21 mouse cellular contexts compared by ENCODE assay signal in the genomic region with DNA sequence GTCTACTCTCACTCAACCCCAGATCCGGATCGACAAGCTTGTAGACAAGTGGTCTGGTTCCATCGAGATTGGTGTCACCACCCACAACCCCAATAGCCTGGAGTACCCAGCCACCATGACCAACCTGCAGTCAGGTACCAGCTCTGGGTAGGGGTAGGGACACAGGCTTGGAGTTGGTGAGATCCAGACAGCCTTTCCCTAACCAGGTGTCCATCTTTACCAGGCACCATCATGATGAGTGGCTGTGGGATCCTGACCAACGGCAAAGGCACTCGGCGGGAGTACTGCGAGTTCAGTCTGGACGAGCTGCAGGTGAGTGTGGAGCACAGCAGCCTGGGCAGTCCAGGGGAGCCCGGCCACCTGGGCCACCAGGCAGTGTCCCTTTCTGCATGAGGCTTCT. TPM values are rescaled to one million over a fixed set of nuclear protein-coding genes. Genes with fewer than 3 reads are reported as not detected.
A peak's percentile ranks its signal among the peaks of the same experiment; 100 is the strongest.
DNase-seq lines count a peak whose midpoint lies in the region; ATAC-seq and TF ChIP-seq lines count a peak whose summit lies in the region.
"Had no signal": no experiment of that assay in that cellular context is flagged by ENCODE, and none has a peak within 500 bp of the region (broad histone marks: within the 10 kb centered on the region; RNA-seq: fewer than 3 reads in every experiment).

No protein-coding gene starts in this region.

- no peaks in the 10 kb centered on the region for H3K9me3 ChIP-seq in hindbrain, embryonic 10.5 days
- no peaks in the 10 kb centered on the region for H3K9me3 ChIP-seq in hindbrain, embryonic 11.5 days (ENCODE audit: control insufficient read depth, low read length)
- H3K9me3 ChIP-seq in liver, postnatal 0 days (ENCODE audit: low read length): no peaks in the 10 kb centered on the region
- H3K9me3 ChIP-seq in embryonic facial prominence, embryonic 10.5 days: no peaks in the 10 kb centered on the region
- H3K9me3 ChIP-seq: forebrain, embryonic 10.5 days; heart, embryonic 10.5 days; hindbrain, embryonic 12.5 days; hindbrain, embryonic 15.5 days had no signal

- H3K27me3 ChIP-seq in hindbrain, embryonic 10.5 days (ENCODE audit: insufficient read depth, poor library complexity, severe bottlenecking): no peaks in the 10 kb centered on the region
- no peaks in the 10 kb centered on the region for H3K27me3 ChIP-seq in hindbrain, embryonic 11.5 days (ENCODE audit: control insufficient read depth, insufficient read depth, low read length)
- 0 out of 2 replicates have a peak, but pooled peaks cover 5% of the 10 kb centered on the region for H3K27me3 ChIP-seq in liver, postnatal 0 days (ENCODE audit: insufficient read depth, low read length)
- no peaks in the 10 kb centered on the region for H3K27me3 ChIP-seq in embryonic facial prominence, embryonic 10.5 days (replicated peaks; ENCODE audit: low read depth, poor library complexity, severe bottlenecking)
- H3K27me3 ChIP-seq: hindbrain, embryonic 12.5 days; hindbrain, embryonic 15.5 days had no signal

- no peak for TF ChIP-seq EP300 in liver, postnatal 0 days (IDR thresholded peaks at IDR 0.05; ENCODE audit: low read depth)

- no peak for TF ChIP-seq CTCF in liver, postnatal 0 days (IDR thresholded peaks at IDR 0.05; ENCODE audit: low read depth)

- H3K4me2 ChIP-seq in hindbrain, embryonic 11.5 days (replicated peaks; ENCODE audit: low read depth, low read length): no peak overlapping the region
- no peak overlapping the region for H3K4me2 ChIP-seq in liver, postnatal 0 days (ENCODE audit: low read depth, low read length)
- H3K4me2 ChIP-seq: hindbrain, embryonic 15.5 days had no signal

- no peak for ATAC-seq in hindbrain, embryonic 11.5 days (ENCODE audit: low FRiP score)
- no peak for ATAC-seq in liver, postnatal 0 days
- ATAC-seq: activated CD4-positive, CD25-positive, alpha-beta regulatory T cell, adult 4 months; forebrain, embryonic 14.5 days had no signal

- peak overlapping the region; percentile 18; the same call in 1 of the 2 replicates for H3K4me3 ChIP-seq in hindbrain, embryonic 10.5 days
- no peak overlapping the region for H3K4me3 ChIP-seq in hindbrain, embryonic 11.5 days (ENCODE audit: low read depth, low read length)
- H3K4me3 ChIP-seq in liver, postnatal 0 days (ENCODE audit: low read depth, low read length): no peak overlapping the region
- peak overlapping the region; percentile 16; the same call in 1 of the 2 replicates for H3K4me3 ChIP-seq in embryonic facial prominence, embryonic 10.5 days
- H3K4me3 ChIP-seq: heart, adult 2 months; heart, embryonic 10.5 days; hindbrain, embryonic 12.5 days; hindbrain, embryonic 15.5 days had no signal

- H3K4me1 ChIP-seq in hindbrain, embryonic 10.5 days (replicated peaks): peaks cover 35% of the 10 kb centered on the region
- peaks cover 12% of the 10 kb centered on the region for H3K4me1 ChIP-seq in hindbrain, embryonic 11.5 days (replicated peaks; ENCODE audit: control insufficient read depth, insufficient read depth, low read length)
- H3K4me1 ChIP-seq in liver, postnatal 0 days (ENCODE audit: insufficient read depth): peaks cover 21% of the 10 kb centered on the region
- peaks cover 32% of the 10 kb centered on the region for H3K4me1 ChIP-seq in embryonic facial prominence, embryonic 10.5 days

- DNase-seq in cerebellum, adult 9-11 months: peak; percentile 27
- no peak for DNase-seq in cerebellum, postnatal 14 days
- no peak for DNase-seq in hindbrain, embryonic 10.5 days (ENCODE audit: low spot score)
- no peak for DNase-seq in hindbrain, embryonic 11.5 days (ENCODE audit: low spot score)
- peak; percentile 11 for DNase-seq in liver, postnatal 0 days
- DNase-seq in liver: no peak
- DNase-seq in embryonic facial prominence, embryonic 10.5 days (ENCODE audit: low spot score): no peak
- no peak for DNase-seq in heart, postnatal 14 days
- DNase-seq: adrenal gland, adult 8-10 months; adrenal gland, postnatal 25 days; cerebellum, adult 8-10 months; cerebellum, postnatal 25 days; gastrocnemius, postnatal 25 days; heart, postnatal 36 days had no signal

- H3K27ac ChIP-seq in hindbrain, embryonic 10.5 days: no peak overlapping the region
- no peak overlapping the region for H3K27ac ChIP-seq in hindbrain, embryonic 11.5 days (ENCODE audit: low read depth, low read length)
- H3K27ac ChIP-seq in liver, postnatal 0 days (ENCODE audit: low read depth): no peak overlapping the region
- no peak overlapping the region for H3K27ac ChIP-seq in embryonic facial prominence, embryonic 10.5 days (replicated peaks)
- H3K27ac ChIP-seq: forebrain, embryonic 10.5 days; heart, adult 2 months; heart, embryonic 10.5 days; hindbrain, embryonic 12.5 days; hindbrain, embryonic 15.5 days had no signal

- H3K9ac ChIP-seq in hindbrain, embryonic 11.5 days (ENCODE audit: low read depth, low read length): no peak overlapping the region
- no peak overlapping the region for H3K9ac ChIP-seq in liver, postnatal 0 days (replicated peaks)
- H3K9ac ChIP-seq: hindbrain, embryonic 12.5 days; hindbrain, embryonic 15.5 days had no signal

- peaks cover 65% of the 10 kb centered on the region for H3K36me3 ChIP-seq in hindbrain, embryonic 10.5 days
- peaks cover 24% of the 10 kb centered on the region for H3K36me3 ChIP-seq in hindbrain, embryonic 11.5 days (ENCODE audit: control insufficient read depth, insufficient read depth, low read length)
- peaks cover 50% of the 10 kb centered on the region for H3K36me3 ChIP-seq in liver, postnatal 0 days (replicated peaks; ENCODE audit: insufficient read depth, low read length)
- peaks cover 65% of the 10 kb centered on the region for H3K36me3 ChIP-seq in embryonic facial prominence, embryonic 10.5 days (replicated peaks)

- intact Hi-C loops in heart, postnatal 14 days (cut with DNase I): no loop called here

- 95% methylated on average over 9 of the region's 9 CpGs for WGBS in hindbrain, embryonic 10.5 days
- WGBS in hindbrain, embryonic 11.5 days: 91% methylated on average over 9 of the region's 9 CpGs
- WGBS in liver, postnatal 0 days (ENCODE audit: insufficient replicate concordance): 89% methylated on average over 9 of the region's 9 CpGs
- WGBS in embryonic facial prominence, embryonic 10.5 days: 96% methylated on average over 9 of the region's 9 CpGs

RNA-seq across cellular contexts. Expression of gene Neurl4, which starts 3.4 kb away (rescaled TPM):
- 12.5 and 13.4 TPM in 2 replicates for polyA plus RNA-seq in hindbrain, embryonic 10.5 days (2016; fragmentation: Nextera tagmentation; extraction: Ambion mirVana)
- 15.0 and 20.6 TPM in 2 replicates for polyA plus RNA-seq in hindbrain, embryonic 11.5 days (2014; fragmentation: Nextera tagmentation; extraction: Ambion mirVana)
- polyA plus RNA-seq in liver, postnatal 0 days (2015; fragmentation: Nextera tagmentation; extraction: Ambion mirVana): 1.0 and 1.4 TPM in 2 replicates
- polyA plus RNA-seq in embryonic facial prominence, embryonic 10.5 days (2016; fragmentation: Nextera tagmentation; extraction: Ambion mirVana): 10.9 and 11.1 TPM in 2 replicates
- total RNA-seq in heart, postnatal 14 days (2021): 10 to 100 TPM; 43.5 to 45.8 TPM

RNA-seq across cellular contexts. Expression of gene 2810408A11Rik, which starts 3.5 kb away (rescaled TPM):
- polyA plus RNA-seq in hindbrain, embryonic 10.5 days (2016; fragmentation: Nextera tagmentation; extraction: Ambion mirVana): 11.4 and 15.2 TPM in 2 replicates
- 14.5 and 14.7 TPM in 2 replicates for polyA plus RNA-seq in hindbrain, embryonic 11.5 days (2014; fragmentation: Nextera tagmentation; extraction: Ambion mirVana)
- 0.90 and 1.2 TPM in 2 replicates for polyA plus RNA-seq in liver, postnatal 0 days (2015; fragmentation: Nextera tagmentation; extraction: Ambion mirVana)
- polyA plus RNA-seq in embryonic facial prominence, embryonic 10.5 days (2016; fragmentation: Nextera tagmentation; extraction: Ambion mirVana): 14.7 and 14.8 TPM in 2 replicates
- total RNA-seq in heart, postnatal 14 days (2021): 1 to 10 TPM in 1 of 2 experiments, under 1 TPM in 1; 0.95 to 1.1 TPM
- total RNA-seq: gastrocnemius, postnatal 25 days had no signal

RNA-seq across cellular contexts. Expression of gene Acap1, which starts 9.0 kb away (rescaled TPM):
- polyA plus RNA-seq in hindbrain, embryonic 10.5 days (2016; fragmentation: Nextera tagmentation; extraction: Ambion mirVana): 1.2 and 1.4 TPM in 2 replicates
- polyA plus RNA-seq in hindbrain, embryonic 11.5 days (2014; fragmentation: Nextera tagmentation; extraction: Ambion mirVana): 0.45 and 1.4 TPM in 2 replicates
- polyA plus RNA-seq in liver, postnatal 0 days (2015; fragmentation: Nextera tagmentation; extraction: Ambion mirVana): 6.5 and 7.1 TPM in 2 replicates
- 1.3 and 1.5 TPM in 2 replicates for polyA plus RNA-seq in embryonic facial prominence, embryonic 10.5 days (2016; fragmentation: Nextera tagmentation; extraction: Ambion mirVana)
- 1 to 10 TPM; 2.3 to 6.8 TPM for total RNA-seq in heart, postnatal 14 days (2021)

RNA-seq across cellular contexts. Expression of gene Gps2, which starts 9.4 kb away (rescaled TPM):
- polyA plus RNA-seq in hindbrain, embryonic 10.5 days (2016; fragmentation: Nextera tagmentation; extraction: Ambion mirVana): 96.8 and 105 TPM in 2 replicates
- polyA plus RNA-seq in hindbrain, embryonic 11.5 days (2014; fragmentation: Nextera tagmentation; extraction: Ambion mirVana): 84.3 and 89.0 TPM in 2 replicates
- polyA plus RNA-seq in liver, postnatal 0 days (2015; fragmentation: Nextera tagmentation; extraction: Ambion mirVana): 46.1 and 48.9 TPM in 2 replicates
- 87.6 and 89.1 TPM in 2 replicates for polyA plus RNA-seq in embryonic facial prominence, embryonic 10.5 days (2016; fragmentation: Nextera tagmentation; extraction: Ambion mirVana)
- 10 to 100 TPM; 28.8 to 30.6 TPM for total RNA-seq in heart, postnatal 14 days (2021)

RNA-seq across cellular contexts. Expression of gene Eif5a, which starts 17.4 kb away (rescaled TPM):
- polyA plus RNA-seq in hindbrain, embryonic 10.5 days (2016; fragmentation: Nextera tagmentation; extraction: Ambion mirVana): 2,350 and 2,667 TPM in 2 replicates
- 1,842 and 1,860 TPM in 2 replicates for polyA plus RNA-seq in hindbrain, embryonic 11.5 days (2014; fragmentation: Nextera tagmentation; extraction: Ambion mirVana)
- polyA plus RNA-seq in liver, postnatal 0 days (2015; fragmentation: Nextera tagmentation; extraction: Ambion mirVana): 872 and 914 TPM in 2 replicates
- 2,818 and 3,035 TPM in 2 replicates for polyA plus RNA-seq in embryonic facial prominence, embryonic 10.5 days (2016; fragmentation: Nextera tagmentation; extraction: Ambion mirVana)
- total RNA-seq in heart, postnatal 14 days (2021): 100 to 1,000 TPM; 434 to 455 TPM

Comparison
In these comparisons a context has a peak if more than half of its experiments do, and no peak if none do; other contexts are left out.
1. DNase-seq: peak in cerebellum, adult 9-11 months (single experiment) and liver, postnatal 0 days (single experiment); none in cerebellum, postnatal 14 days (0 of 2), hindbrain, embryonic 10.5 days (single experiment), hindbrain, embryonic 11.5 days (single experiment), liver (single experiment), embryonic facial prominence, embryonic 10.5 days (single experiment) and heart, postnatal 14 days (0 of 2).
2. H3K4me3 ChIP-seq: peak in hindbrain, embryonic 10.5 days (single experiment) and embryonic facial prominence, embryonic 10.5 days (single experiment); none in hindbrain, embryonic 11.5 days (single experiment) and liver, postnatal 0 days (single experiment).